Mouse (Mus musculus) 3T3-L1 (cell line): ENCODE measurements at regions not wholly inside any gene's neighbourhood (a gene's known extent, or its start where the extent isn't known, plus 50 kb on each side); places are given as distances from the start of the nearest gene placed in this dataset.

Experiments
- DNase-seq: peaks from one replicate; pipeline ENCODE4 v3.0.0-alpha.2; 2015; ENCODE audit warnings: low read depth, low spot score

- DNase-seq, result no peak
Observed at GRCm38 (mm10) chr19:23044510-23045464, 96.2 kb upstream of the Klf9 start.

GRCm38 (mm10) chr19:23051456-23051855 is 89.6 kb upstream of the Klf9 start:
- no peak for DNase-seq

GRCm38 (mm10) chr19:23054440-23054839 is 86.6 kb upstream of the Klf9 start:
- DNase-seq, result peak; percentile 84

GRCm38 (mm10) chr19:23055916-23056805 is 84.9 kb upstream of the Klf9 start:
- DNase-seq, result no peak

- no peak for DNase-seq
Observed at GRCm38 (mm10) chr19:23056851-23057707, 83.9 kb upstream of the Klf9 start.

GRCm38 (mm10) chr19:23057739-23058501 is 83.1 kb upstream of the Klf9 start:
- DNase-seq, result no peak

- DNase-seq, result no peak
Observed at GRCm38 (mm10) chr19:23058502-23058900, 82.5 kb upstream of the Klf9 start.

GRCm38 (mm10) chr19:23061081-23061640 is 79.9 kb upstream of the Klf9 start:
- no peak for DNase-seq

- no peak for DNase-seq
Observed at GRCm38 (mm10) chr19:23061906-23062305, 79.1 kb upstream of the Klf9 start.

- no peak for DNase-seq
Observed at GRCm38 (mm10) chr19:23062851-23063250, 78.2 kb upstream of the Klf9 start.

GRCm38 (mm10) chr19:23065548-23065947 is 75.5 kb upstream of the Klf9 start:
- no peak for DNase-seq

- no peak for DNase-seq
Observed at GRCm38 (mm10) chr19:23066726-23067125, 74.3 kb upstream of the Klf9 start.

GRCm38 (mm10) chr19:23068600-23068999 is 72.4 kb upstream of the Klf9 start:
- DNase-seq, result no peak

- DNase-seq, result no peak
Observed at GRCm38 (mm10) chr19:23069656-23070055, 71.4 kb upstream of the Klf9 start.

- DNase-seq, result no peak
Observed at GRCm38 (mm10) chr19:23071000-23071399, 70.0 kb upstream of the Klf9 start.

GRCm38 (mm10) chr19:23074602-23075570 is 66.1 kb upstream of the Klf9 start:
- no peak for DNase-seq

- no peak for DNase-seq
Observed at GRCm38 (mm10) chr19:23075790-23076189, 65.2 kb upstream of the Klf9 start.

- no peak for DNase-seq
Observed at GRCm38 (mm10) chr19:23085173-23085660, 55.8 kb upstream of the Klf9 start.

GRCm38 (mm10) chr19:23087575-23087974 is 53.5 kb upstream of the Klf9 start:
- DNase-seq, result no peak
